Mouse (Mus musculus) macrophage (primary cell): ENCODE measurements around the gene Papss1. TPM values are rescaled to one million over a fixed set of nuclear protein-coding genes. Genes with fewer than 3 reads are reported as not detected.

Source experiments
- H3K27ac ChIP-seq: fragments of 350-480 bp; formaldehyde crosslinking; 2 replicates; pipeline ENCODE4 v1.9.0; 2021
- H3K36me3 ChIP-seq: fragments of 350-480 bp; formaldehyde crosslinking; 2 replicates; pipeline ENCODE4 v1.9.0; 2021; ENCODE audit errors: inconsistent target
- H3K4me3 ChIP-seq: fragments of 350-480 bp; formaldehyde crosslinking; 2 replicates; pipeline ENCODE4 v1.9.0; 2021; ENCODE audit errors: inconsistent target
- H3K79me2 ChIP-seq: fragments of 350-480 bp; formaldehyde crosslinking; 2 replicates; pipeline ENCODE4 v1.9.0; 2021; ENCODE audit errors: inconsistent target
- WGBS: methylation state at CpG from one replicate; pipeline ENCODE4 v1.1.7; 2026; ENCODE audit warnings: inconsistent platforms; ENCODE audit not compliant: missing documents; 5-methylcytosine and 5-hydroxymethylcytosine counted together
- polyA plus RNA-seq: library from polyadenylated mRNA; stranded (reverse); fragments of 250-400 nt; gene quantifications from 3 replicates; pipeline ENCODE4 v1.2.4, GENCODE M21; 2018; ENCODE audit warnings: inconsistent platforms

Papss1 gene
- polyA plus RNA-seq, 1 experiment from 2014 or later = 19.6 TPM

DNA sequence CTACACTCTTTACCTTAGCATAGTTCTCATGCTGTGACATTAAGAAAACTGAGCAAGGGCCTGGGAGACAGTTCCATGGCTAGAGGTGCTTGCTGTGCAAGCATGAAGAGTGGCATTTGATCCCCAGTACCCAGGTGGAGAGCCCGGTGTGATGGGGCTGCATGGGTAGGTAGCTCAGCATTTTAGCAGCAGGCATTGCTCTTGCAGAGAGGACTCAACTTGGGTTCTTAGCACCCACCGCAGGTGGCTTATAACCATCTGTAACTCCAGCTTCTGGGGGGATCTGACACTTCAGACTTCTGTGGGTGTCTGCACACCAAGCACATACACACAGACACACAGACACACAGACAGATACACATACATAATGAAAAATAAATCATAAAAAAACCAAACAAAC lies 69.5 kb downstream of the Papss1 start:
- WGBS = 81% methylated on average over 2 of the region's 2 CpGs
- Histone ChIP-seq H3K79me2 (no peaks in the 10 kb centered on the region), H3K27ac (no peak overlapping the region), H3K36me3 (peaks cover 10% of the 10 kb centered on the region; the same call in 1 of the 2 replicates), H3K4me3 (no peak overlapping the region)

DNA sequence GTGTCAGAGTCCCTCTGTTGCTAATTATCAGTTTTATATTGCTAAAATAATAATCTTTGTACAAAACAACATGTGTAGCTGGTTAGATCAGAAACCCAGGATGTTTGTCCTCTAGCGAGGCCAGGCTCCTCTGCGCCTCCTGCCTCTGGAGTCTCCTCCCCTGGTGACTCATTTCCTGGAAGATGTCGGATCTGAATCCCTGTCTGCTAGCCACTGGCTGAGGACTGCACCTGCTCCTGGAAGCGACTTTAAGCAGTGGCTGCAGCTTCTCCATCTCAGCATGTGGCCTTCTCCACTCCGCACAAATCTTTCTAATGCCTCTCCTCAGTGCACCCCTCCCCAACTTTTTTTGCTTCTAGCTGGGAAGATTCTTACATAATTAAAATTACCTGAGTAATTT lies 71.6 kb downstream of the Papss1 start:
- no peak overlapping the region for H3K4me3 ChIP-seq
- H3K36me3 ChIP-seq = peaks cover 10% of the 10 kb centered on the region; the same call in 1 of the 2 replicates
- no peaks in the 10 kb centered on the region for H3K79me2 ChIP-seq
- H3K27ac ChIP-seq = no peak overlapping the region
- 84% methylated on average over 5 of the region's 5 CpGs for WGBS

DNA sequence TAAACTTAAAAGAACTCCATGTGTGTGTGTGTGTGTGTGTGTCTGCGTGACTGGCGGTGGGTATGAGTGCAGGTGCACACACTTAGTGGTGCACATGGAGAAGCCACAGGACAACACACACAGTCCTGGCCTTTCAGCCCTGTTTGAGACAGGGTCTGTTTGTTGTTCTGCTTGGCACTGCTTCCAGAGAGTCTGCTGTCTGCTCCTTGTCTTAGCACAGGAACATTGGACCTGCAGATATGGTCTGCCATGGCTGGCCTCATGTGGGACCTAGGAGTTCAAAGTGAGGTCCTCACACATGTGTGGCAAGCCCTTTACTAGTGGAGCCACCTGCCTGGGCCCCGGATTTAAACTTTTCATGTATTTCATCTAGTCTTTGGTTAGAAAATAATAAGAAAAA lies 72.4 kb downstream of the Papss1 start:
- no peaks in the 10 kb centered on the region for H3K79me2 ChIP-seq
- whole genome bisulfite sequencing = 94% methylated on average over 3 of the region's 3 CpGs
- peaks cover 10% of the 10 kb centered on the region; the same call in 1 of the 2 replicates for H3K36me3 ChIP-seq
- H3K4me3 ChIP-seq = no peak overlapping the region
- no peak overlapping the region for H3K27ac ChIP-seq

DNA sequence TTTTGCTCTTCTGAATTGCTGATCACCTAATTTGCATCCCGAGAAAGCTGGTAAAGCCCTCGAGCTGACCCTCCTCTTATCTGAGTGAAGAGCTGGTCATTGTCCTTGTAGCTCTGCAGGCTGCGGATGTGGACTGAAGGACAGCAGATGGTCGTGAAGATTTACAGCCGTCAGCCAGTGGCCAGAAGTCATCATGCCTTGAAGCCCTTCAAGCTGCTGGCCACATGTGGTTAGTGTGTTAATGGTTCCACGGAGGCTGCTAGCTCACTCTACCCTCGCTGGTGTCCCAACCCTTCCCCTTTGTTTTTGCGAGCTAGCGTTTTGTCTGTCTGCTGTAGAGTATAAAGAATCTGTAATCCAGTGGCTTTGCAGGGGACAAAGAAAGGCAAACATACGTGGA lies 73.1 kb downstream of the Papss1 start:
- no peaks in the 10 kb centered on the region for H3K79me2 ChIP-seq
- H3K27ac ChIP-seq = no peak overlapping the region
- H3K36me3 ChIP-seq = peaks cover 7% of the 10 kb centered on the region; the same call in 1 of the 2 replicates
- WGBS = 82% methylated on average over 10 of the region's 10 CpGs
- no peak overlapping the region for H3K4me3 ChIP-seq

DNA sequence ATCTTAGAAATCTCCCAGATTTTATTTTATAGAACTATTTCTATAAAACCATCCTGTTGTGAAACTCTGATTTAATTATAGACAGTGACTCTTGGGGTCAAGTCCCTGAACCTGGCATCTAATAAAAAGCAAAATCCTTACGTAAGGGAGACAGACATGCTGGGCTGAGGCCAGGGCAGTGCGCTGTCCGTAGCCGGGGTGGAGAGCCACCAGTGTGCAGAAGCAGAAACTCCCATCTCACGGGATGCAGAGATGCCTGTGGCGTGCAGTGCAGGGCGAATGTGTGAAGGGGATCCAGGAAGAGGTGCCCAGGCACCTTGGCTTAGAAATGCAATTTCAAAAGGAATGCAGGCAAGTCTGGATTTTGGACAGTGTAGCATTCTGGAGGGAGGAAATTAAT lies 73.6 kb downstream of the Papss1 start:
- 98% methylated on average over 7 of the region's 7 CpGs for WGBS
- Histone ChIP-seq H3K27ac (no peak overlapping the region), H3K36me3 (peaks cover 1% of the 10 kb centered on the region; the same call in 1 of the 2 replicates), H3K79me2 (no peaks in the 10 kb centered on the region), H3K4me3 (no peak overlapping the region)

DNA sequence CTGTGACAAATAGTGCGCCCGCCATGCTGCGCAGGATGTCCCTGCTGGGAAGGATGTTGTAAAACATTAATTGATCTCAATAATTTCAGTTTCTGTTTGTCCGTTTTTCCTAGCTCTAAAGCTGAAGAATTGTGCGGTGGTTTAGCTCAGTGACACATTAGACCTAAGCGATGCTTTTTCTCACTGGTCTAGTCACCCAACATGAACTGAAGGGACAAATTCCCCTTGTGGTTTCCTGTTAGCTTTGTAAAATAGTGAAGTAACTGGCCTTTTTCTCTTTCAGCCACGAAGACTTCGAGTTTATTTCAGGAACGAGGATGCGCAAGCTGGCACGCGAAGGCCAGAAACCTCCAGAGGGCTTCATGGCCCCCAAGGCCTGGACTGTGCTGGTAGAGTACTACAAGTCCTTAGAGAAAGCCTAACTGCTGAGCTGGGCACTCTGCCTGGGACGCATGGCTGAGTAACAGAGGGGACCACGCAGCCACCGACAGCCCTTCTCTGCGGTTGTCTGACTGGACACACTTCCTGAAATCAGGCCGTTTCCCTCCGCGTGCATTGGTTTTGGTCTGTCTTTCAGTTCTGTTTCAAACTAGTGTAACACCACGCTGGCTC lies 78.2 kb downstream of the Papss1 start:
- H3K27ac ChIP-seq = peak overlapping the region; percentile 66
- 11% methylated on average over 20 of the region's 20 CpGs for WGBS

DNA sequence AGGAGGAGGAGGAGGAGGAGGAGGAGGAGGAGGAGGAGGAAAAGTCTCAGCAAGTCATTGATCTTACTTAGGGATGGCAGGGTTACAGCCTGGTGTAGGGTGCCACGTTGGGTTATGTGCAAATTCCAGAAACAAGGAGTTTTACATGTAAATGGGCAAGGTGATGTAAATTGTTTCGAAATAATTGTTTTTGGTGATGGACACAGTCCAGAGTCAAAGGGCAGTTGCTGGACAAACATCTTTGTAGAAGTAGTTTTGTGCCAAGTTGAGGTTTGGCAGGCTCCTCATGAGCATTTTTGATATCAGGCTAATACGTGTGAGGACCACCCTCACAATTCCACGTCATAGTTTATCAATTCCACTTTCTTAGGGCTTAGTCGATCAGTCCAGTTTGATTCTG lies 80.6 kb downstream of the Papss1 start:
- WGBS = 91% methylated on average over 5 of the region's 5 CpGs
- Histone ChIP-seq H3K27ac (no peak overlapping the region), H3K79me2 (no peaks in the 10 kb centered on the region), H3K36me3 (no peaks in the 10 kb centered on the region), H3K4me3 (no peak overlapping the region)

More for the DNA sequence above, 78.2 kb downstream of the Papss1 start:
- Histone ChIP-seq H3K36me3 (no peaks in the 10 kb centered on the region), H3K79me2 (no peaks in the 10 kb centered on the region), H3K4me3 (no peak overlapping the region)

DNA sequence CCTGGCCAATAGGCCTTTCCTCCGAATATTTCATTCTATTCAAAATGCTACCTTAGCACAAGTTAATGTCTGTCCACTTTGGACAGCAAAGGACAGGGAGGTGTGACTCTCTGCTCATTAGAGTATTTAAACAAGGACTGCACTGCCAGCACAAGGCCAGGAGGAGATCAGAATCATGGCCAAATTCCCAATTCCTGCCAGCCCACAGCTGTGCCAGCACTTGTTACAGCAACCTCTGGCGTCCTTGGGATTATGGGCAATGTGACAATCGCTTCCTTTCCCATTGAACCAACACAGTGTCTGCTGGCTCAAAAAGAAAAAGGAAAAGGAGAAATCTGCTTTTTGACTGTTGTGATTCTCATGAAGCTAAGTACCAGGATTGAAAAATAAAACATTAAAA lies 89.8 kb downstream of the Papss1 start:
- Histone ChIP-seq H3K79me2 (no peaks in the 10 kb centered on the region), H3K27ac (no peak overlapping the region), H3K36me3 (no peaks in the 10 kb centered on the region), H3K4me3 (no peak overlapping the region)
- WGBS = 94% methylated on average over 3 of the region's 3 CpGs

DNA sequence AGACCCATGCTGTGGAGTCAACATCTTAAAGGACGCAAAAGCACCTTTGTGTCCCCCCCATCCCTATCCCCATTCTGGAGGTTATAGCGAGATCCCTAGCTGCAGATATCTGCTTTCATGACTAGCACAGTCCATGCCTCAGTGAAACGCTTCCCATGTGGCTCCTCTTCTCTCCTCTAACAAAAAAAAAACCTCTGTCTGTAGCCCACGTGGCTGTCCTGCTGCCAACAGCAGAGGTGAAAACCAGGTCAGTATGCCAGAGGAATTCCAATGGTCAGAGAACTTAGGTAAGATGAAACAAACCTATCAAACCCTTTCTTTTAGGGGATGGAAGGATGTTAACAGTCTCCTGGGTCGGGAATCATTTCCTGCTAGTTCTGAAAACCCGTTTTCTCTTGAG lies 91.5 kb downstream of the Papss1 start:
- WGBS = 80% methylated on average over 6 of the region's 6 CpGs
- H3K36me3 ChIP-seq = no peaks in the 10 kb centered on the region
- H3K79me2 ChIP-seq = no peaks in the 10 kb centered on the region
- no peak overlapping the region for H3K4me3 ChIP-seq
- no peak overlapping the region for H3K27ac ChIP-seq

DNA sequence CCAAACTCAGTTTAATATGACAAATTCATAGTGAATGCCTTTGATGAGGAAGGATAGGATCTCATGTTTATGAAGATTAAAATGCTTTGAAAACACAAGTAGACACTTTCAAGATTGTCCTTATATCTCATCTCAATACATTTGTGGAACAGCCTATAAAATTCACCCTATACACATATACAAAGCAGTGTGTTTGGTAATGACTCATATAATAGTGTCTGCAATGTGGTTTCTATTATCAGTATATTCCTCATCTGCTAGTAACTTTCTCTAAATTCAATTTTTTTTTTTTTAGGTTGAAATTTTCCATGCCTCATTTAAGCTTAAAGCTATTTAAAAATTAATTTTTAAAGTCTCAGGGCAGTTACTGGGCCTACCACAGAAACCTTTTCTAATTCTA lies 95.6 kb downstream of the Papss1 start:
- Histone ChIP-seq H3K27ac (no peak overlapping the region), H3K36me3 (no peaks in the 10 kb centered on the region), H3K4me3 (no peak overlapping the region), H3K79me2 (no peaks in the 10 kb centered on the region)

DNA sequence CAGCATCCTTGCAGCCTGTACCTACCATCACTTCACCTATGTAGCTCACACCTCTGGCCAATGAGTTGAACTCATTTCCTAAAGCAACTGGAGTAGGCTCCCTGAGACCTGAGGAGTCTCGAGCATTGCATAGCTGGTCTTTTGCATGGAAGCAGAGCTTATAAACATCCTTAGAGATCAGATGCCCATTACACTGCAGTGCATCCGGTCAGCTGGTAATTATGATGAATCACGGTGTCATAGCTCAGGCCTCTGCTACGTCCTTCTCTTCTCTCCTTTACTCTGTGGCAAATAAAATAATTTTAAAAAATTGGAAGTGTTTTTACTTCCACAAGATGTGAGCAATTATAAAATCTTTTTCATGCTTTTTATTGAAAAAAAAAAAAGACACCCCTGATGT lies 96.1 kb downstream of the Papss1 start:
- no peaks in the 10 kb centered on the region for H3K79me2 ChIP-seq
- 98% methylated on average over 4 of the region's 4 CpGs for WGBS
- H3K27ac ChIP-seq = no peak overlapping the region

DNA sequence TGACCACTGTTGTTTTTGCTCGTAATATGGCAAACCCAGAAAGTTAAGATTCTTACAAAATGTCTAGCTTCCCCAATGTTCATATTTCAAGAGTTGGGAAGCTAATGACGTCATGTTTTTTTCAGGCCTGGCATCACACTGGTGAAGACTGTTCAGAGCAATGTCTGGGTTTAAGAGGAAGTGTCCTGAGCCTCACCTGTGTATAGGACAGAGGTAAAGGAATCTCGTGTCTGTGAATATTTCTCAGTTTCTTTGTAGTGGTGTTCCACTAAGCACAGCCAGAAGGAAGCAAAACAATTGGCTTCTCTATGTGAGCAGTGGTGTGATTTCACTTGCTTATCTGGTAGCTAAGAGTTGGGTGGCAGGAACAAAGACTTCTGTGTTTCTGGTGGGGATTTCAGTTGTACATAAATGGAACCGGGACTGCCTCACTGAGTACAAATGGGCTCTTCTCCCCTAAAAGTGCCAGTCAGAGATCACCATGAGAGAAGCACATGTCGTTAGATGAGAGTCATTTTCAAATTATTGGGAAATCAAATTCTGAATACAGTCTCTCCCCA lies 98.1 kb downstream of the Papss1 start:
- Histone ChIP-seq H3K27ac (no peak overlapping the region), H3K4me3 (no peak overlapping the region), H3K79me2 (no peaks in the 10 kb centered on the region), H3K36me3 (no peaks in the 10 kb centered on the region)
- 83% methylated on average over 5 of the region's 5 CpGs for WGBS

More for the DNA sequence above, 96.1 kb downstream of the Papss1 start:
- no peaks in the 10 kb centered on the region for H3K36me3 ChIP-seq
- H3K4me3 ChIP-seq = no peak overlapping the region

DNA sequence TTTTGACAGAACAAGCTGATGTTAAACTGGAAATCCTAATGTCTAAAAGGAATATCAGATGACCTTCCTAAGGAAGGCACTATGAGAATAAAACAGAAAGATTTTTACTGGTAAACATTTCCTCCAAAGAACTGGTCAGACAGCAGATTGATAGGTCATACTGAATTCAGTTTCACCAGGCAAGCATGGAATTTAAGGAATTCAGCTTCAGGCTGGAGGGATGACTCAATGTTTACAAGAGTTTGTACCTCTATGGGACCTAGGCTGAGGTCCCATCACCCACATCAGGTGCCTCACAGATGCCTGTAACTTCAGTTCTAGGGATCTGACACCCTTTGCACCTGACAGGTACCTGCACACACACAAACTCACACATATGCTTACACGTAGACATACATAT lies 105.3 kb downstream of the Papss1 start:
- Histone ChIP-seq H3K36me3 (no peaks in the 10 kb centered on the region), H3K4me3 (no peak overlapping the region), H3K79me2 (no peaks in the 10 kb centered on the region), H3K27ac (no peak overlapping the region)
- 78% methylated on average over 1 of the region's 1 CpGs for WGBS

DNA sequence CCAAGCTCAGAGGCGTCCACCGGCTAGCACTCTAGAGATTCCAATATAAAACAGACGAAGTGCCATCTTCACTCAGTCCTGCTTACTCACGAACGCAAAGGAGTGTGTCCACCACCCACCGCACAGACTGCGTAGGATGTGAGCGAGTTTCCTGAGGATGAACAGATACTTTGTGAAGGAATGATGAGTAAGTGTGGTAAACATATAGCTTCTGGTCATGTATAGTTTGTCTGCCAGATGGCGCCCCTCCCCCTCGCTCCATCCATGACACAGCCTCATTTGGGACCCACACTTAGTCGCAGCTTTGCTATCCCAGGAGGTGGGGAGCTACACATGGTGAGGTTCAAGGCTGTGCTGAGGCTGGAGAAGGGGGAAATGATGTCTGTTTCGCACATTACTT lies 121.5 kb downstream of the Papss1 start:
- WGBS = 91% methylated on average over 12 of the region's 12 CpGs
- Histone ChIP-seq H3K27ac (no peak overlapping the region), H3K36me3 (no peaks in the 10 kb centered on the region), H3K4me3 (no peak overlapping the region), H3K79me2 (no peaks in the 10 kb centered on the region)

DNA sequence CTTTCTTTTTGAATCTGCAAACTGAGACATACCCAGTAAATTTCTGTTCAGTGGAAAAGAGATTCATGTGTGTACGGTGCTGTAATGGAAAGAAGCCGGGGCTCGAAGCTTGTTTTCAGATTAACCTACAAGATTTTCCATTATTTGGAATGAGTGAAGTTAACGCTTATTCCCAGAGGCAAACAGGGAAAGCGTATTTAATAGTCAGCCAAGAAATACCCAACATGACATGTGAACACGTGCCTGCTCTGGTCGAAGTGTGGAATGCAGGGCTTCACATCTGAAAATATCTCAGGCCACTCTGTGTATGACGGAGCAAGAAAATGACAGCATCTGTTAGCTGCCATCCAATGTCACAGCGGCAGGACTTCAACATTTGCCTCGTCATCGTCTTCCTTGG lies 125.4 kb downstream of the Papss1 start:
- Histone ChIP-seq H3K36me3 (no peaks in the 10 kb centered on the region), H3K79me2 (no peaks in the 10 kb centered on the region), H3K27ac (no peak overlapping the region), H3K4me3 (no peak overlapping the region)
- WGBS = 98% methylated on average over 11 of the region's 11 CpGs

DNA sequence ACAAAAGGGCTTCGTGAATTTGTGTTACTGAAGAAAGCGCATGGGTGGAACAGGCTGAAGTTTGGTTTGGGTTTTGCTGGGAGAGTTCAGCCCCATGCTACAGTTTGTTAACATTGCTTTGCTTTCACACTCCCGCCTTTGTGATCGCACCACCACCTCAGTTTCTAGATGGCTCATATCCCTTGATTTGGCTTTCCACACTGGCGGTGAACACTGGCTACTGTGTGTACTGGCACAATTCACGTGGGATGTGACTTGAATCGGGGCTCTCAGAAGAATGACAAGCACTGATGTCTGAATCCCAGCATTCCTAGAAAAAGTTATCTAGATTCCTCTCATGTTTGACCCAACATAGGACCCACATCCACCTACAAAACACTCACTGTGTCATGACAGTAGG lies 126.0 kb downstream of the Papss1 start:
- WGBS = 96% methylated on average over 7 of the region's 7 CpGs

More for the DNA sequence above, 126.0 kb downstream of the Papss1 start:
- Histone ChIP-seq H3K36me3 (no peaks in the 10 kb centered on the region), H3K4me3 (no peak overlapping the region), H3K27ac (no peak overlapping the region), H3K79me2 (no peaks in the 10 kb centered on the region)
